Mouse (Mus musculus) R1 (cell line): ENCODE measurements around the gene Cd200.
"Not testable (repeated sequence)": the region's sequence is repeated elsewhere in the genome, so short reads cannot be mapped to it uniquely, and the experiment has no call there.

Experiments
- DNase-seq: peaks from one replicate; pipeline ENCODE4 v3.0.0-alpha.2; 2018; ENCODE audit warnings: low read depth, low spot score

Gene Cd200

GRCm38 (mm10) chr16:45408425-45409063, at the start of gene Cd200:
Gene Cd200 (minus strand): TSS chr16:45409053.
- DNase-seq: peak; percentile 46

GRCm38 (mm10) chr16:45454762-45455161, 45.9 kb upstream of the Cd200 start:
- no peak for DNase-seq

- DNase-seq: no peak
Measured at GRCm38 (mm10) chr16:45437230-45437739, 28.4 kb upstream of the Cd200 start.

DNA sequence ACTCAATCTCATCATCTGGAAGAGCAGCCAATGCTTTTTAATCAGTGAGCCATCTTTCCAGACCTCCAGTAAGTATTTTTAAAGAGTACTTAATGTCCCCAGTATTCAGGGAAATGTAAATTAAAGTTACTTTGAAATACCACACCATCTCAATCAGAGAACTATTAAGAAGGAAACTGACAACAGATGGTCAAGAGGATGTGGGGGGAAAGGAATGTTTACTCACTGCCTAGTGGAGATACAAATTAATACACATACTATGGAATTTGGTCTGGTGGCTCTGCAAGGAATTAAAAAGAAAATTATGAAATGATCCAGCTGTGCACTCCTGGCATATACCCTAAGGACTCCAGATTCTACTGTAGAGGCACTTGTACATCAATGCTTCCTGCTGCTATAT, 26.7 kb upstream of the Cd200 start:
- DNase-seq: no peak

DNA sequence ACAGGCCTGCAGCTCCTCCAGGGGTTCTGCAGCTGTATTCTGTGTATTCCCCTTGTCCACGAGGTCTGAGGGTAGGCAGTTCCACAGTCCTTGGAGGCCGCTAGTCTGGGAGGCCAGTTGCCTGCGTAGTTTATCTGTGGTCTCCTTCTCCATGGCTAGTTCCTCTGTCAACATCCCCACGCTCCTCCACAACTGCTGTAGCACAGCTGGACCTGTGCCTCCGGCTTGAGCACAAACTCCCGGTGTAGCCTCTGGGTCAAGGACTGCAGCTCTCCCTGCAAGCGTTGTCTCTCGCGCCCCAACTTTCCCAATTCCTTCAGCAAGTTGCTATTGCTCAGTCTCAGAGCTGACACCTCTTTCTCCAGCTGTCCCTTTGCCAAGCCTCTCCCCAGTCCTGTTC, 18.8 kb upstream of the Cd200 start:
- no peak for DNase-seq

GRCm38 (mm10) chr16:45413497-45413896, 4.6 kb upstream of the Cd200 start:
- peak; percentile 40 for DNase-seq

- DNase-seq: not testable (repeated sequence)
Measured at GRCm38 (mm10) chr16:45409064-45409446, 202 bp upstream of the Cd200 start.

DNA sequence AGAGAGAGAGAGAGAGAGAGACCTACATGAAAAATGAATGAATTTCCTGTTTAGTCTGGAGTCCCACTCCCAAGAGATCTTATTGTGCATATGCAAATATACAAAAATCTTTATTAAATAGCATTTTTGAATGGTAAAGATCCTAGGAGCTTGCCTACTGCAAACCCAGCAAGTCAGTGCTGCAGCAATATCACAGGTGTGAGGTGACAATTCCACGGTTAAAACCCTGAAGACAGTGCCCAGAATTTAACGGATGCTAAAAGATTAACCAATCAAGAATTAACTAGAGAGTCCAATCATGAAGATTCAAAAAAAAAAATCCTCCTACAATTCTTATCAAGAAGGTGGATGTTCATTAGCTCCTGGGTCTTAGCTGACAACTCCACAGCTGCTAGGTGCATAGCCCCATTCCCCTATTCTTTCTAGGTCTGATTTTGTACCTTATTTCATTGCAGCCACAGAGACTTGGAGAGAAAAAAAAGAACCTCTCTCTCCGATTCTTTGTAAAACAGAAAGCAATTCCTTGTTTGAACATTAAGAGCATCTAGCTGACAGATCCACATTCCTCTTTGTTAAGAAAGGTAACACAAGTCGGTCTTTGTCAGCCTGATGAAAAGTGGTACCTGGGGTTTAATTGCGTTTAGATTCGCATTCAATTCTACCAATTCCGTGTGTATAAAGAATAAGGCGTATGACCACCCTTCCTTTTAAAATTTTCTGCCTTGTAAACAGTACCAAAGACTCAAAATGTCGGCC, 1.0 kb downstream of the Cd200 start:
- no peak for DNase-seq

GRCm38 (mm10) chr16:45407091-45407490, 1.8 kb downstream of the Cd200 start:
- no peak for DNase-seq

GRCm38 (mm10) chr16:45402951-45403350, 5.9 kb downstream of the Cd200 start:
- DNase-seq: no peak

DNA sequence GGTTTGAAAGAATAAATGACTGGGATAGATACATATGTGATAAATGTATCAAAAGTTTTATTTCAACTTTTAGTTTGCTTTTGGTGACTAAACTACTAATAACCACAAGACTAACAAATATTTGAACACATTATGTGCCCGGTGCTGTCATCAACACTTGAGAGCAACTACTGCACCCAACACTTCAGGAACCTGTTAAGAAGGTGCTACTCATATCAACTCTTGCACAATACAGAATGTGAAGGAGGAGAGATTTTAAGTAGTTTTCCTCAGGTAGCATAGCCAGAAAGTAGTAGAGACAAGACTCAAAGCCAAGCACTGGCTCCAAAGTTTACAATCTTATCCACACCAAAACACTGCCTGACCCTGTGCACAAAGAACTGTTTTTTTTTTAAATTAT, 6.8 kb downstream of the Cd200 start:
- no peak for DNase-seq

GRCm38 (mm10) chr16:45399947-45400555, 8.8 kb downstream of the Cd200 start:
- no peak for DNase-seq

DNA sequence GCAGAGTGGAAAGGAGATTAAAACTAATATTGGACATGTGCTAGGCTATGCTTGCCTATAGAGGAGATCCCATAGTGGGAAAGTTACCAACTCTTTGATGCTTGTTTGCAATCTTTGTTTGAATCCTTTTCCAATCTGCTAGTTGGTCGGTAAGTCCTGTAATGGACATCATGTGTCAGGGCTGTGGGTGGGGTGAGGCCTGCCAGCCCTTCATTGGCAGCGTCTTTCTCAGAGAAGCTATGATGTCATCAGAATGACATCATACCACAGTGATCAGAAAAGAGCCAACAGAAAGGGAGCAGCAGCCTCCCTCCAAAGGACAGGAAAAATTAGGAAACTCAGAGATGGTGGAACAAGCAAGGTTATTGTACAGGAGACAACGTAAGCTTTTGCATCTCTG, 9.4 kb downstream of the Cd200 start:
- DNase-seq: no peak

GRCm38 (mm10) chr16:45397440-45397839, 11.4 kb downstream of the Cd200 start:
- no peak for DNase-seq

- DNase-seq: no peak
Measured at GRCm38 (mm10) chr16:45392246-45392645, 16.6 kb downstream of the Cd200 start.

DNA sequence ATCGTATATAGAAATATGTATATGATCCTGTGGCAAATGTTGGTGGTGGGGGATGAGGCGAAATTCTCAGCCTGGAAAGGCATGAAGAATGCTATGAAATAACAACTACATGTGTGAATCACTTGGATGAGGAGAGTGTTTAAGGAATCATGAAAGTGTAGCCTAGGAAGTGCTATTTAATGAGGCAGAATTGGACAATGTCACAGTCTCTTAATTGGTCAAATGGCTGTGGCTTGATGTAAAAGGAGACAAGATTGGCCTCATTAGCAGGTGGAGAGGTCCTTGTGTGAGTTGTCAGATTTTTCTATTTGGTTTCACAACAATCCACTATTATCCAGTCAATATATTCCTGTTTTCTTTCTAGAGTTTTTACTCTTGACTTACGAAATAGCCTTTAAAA, 17.2 kb downstream of the Cd200 start:
- no peak for DNase-seq

- no peak for DNase-seq
Measured at GRCm38 (mm10) chr16:45390286-45390956, 18.4 kb downstream of the Cd200 start.

DNA sequence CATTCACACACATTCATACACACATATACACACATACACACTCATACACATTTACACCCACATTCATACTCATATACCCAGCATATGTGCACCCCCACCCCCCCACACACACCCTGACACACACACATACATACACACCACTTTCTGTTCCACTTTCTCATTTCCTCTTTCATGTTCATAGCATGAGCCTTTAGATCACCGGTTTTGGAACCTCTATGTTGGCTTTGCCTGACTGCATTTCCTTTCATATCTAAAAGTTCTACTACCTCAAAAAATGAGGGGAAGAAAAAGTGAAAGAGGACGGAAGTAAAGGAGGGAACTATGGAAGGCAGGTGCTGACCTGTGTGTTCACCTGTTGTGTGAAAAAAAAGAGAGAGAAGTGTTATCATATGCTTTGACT, 19.0 kb downstream of the Cd200 start:
- DNase-seq: no peak

GRCm38 (mm10) chr16:45389041-45389440, 19.8 kb downstream of the Cd200 start:
- no peak for DNase-seq

DNA sequence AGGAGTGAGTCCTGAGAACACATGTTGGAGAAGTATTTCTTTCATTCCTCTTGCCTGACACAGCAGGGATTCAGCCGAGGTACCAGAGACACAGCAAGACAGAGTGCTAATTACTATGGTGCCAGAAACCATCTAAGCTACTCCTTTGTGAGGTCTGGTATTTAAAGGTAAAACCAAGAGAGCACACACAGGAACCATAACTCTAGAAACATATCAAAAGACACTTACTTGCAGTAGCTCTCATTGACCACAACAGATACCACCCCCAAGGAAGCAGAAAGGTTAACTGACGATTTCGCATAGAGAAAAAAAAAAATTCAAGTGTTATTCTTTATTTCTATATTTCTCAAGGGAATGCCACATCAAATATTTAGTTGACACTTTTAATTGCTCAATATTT, 27.0 kb downstream of the Cd200 start:
- no peak for DNase-seq

- no peak for DNase-seq
Measured at GRCm38 (mm10) chr16:45378959-45379358, 29.9 kb downstream of the Cd200 start.
